Mouse (Mus musculus) right cerebral cortex, adult 2 months (tissue): ENCODE measurements at regions not wholly inside any gene's neighbourhood (a gene's known extent, or its start where the extent isn't known, plus 50 kb on each side); places are given as distances from the start of the nearest gene placed in this dataset.

Experiments used
- DNase-seq, 2 experiments: peaks; one replicate each; pipeline ENCODE4 v3.0.0; 2021 to 2022; ENCODE audit warnings: low spot score in 2 of 2

GRCm38 (mm10) chr8:44512876-44513275, 422.4 kb upstream of the Fat1 start:
- no peak for DNase-seq

- peak in 1 of 2 experiments; percentile 4 for DNase-seq
Observed at GRCm38 (mm10) chr8:44525915-44526314, 409.3 kb upstream of the Fat1 start.

GRCm38 (mm10) chr8:44529696-44530095, 405.6 kb upstream of the Fat1 start:
- no peak for DNase-seq

- no peak for DNase-seq
Observed at GRCm38 (mm10) chr8:44548885-44549284, 386.4 kb upstream of the Fat1 start.

GRCm38 (mm10) chr8:44559161-44559560, 376.1 kb upstream of the Fat1 start:
- no peak for DNase-seq

GRCm38 (mm10) chr8:44576314-44576858, 358.9 kb upstream of the Fat1 start:
- no peak for DNase-seq

- no peak for DNase-seq
Observed at GRCm38 (mm10) chr8:44576993-44577392, 358.3 kb upstream of the Fat1 start.
